Mouse (Mus musculus) liver, embryonic 14.5 days (tissue): ENCODE data around the gene Gsta3. TPM values are rescaled to one million over a fixed set of nuclear protein-coding genes. Genes with fewer than 3 reads are reported as not detected.
"Not testable (repeated sequence)": the region's sequence is repeated elsewhere in the genome, so short reads cannot be mapped to it uniquely, and the experiment has no call there.

Source experiments
- ATAC-seq: fragments of 200-750 bp; cut with Nextera tagmentation; 2 replicates; pipeline ENCODE4 v1.8.0; 2017; ENCODE audit warnings: moderate number of reproducible peaks, mild to moderate bottlenecking, moderate library complexity; ENCODE audit not compliant: insufficient read depth
- DNase-seq, 3 experiments: peaks; one replicate each; pipeline ENCODE4 v3.0.0-alpha.2; 2012 to 2013; ENCODE audit warnings: low read depth in 3 of 3, low spot score in 3 of 3
- H3K27ac ChIP-seq: fragments of 300-500 bp; sonication (generic); 2 replicates; pipeline ENCODE4 v1.5.1; 2014; ENCODE audit warnings: moderate library complexity, mild to moderate bottlenecking, control low read depth, inconsistent platforms
- H3K27me3 ChIP-seq: fragments of 300-500 bp; sonication (generic); 2 replicates; pipeline ENCODE4 v1.6.1; 2014; ENCODE audit warnings: mild to moderate bottlenecking, low read length, moderate library complexity; ENCODE audit not compliant: control insufficient read depth, insufficient read depth
- H3K36me3 ChIP-seq: fragments of 300-500 bp; sonication (generic); replicated peaks from 2 replicates; pipeline ENCODE4 v1.6.1; 2014; ENCODE audit warnings: low read depth; ENCODE audit not compliant: control insufficient read depth, insufficient read depth
- H3K4me1 ChIP-seq, 2 experiments: fragments of 200-500 bp in 1 of 2; fragments of 300-500 bp in 1 of 2; sonication (generic) in 1 of 2; replicated peaks; 2 replicates each; pipeline ENCODE4 v1.6.1; 2012 to 2014; ENCODE audit warnings: antibody characterized with exemption in 1 of 2, inconsistent platforms in 1 of 2, low read length in 1 of 2; ENCODE audit not compliant: control insufficient read depth in 2 of 2, insufficient read depth in 2 of 2
- H3K4me2 ChIP-seq: fragments of 300-500 bp; sonication (generic); 2 replicates; pipeline ENCODE4 v1.6.1; 2014; ENCODE audit warnings: low read depth, mild to moderate bottlenecking, control low read depth, moderate library complexity
- H3K4me3 ChIP-seq, 2 experiments: fragments of 200-500 bp in 1 of 2; fragments of 300-500 bp in 1 of 2; sonication (generic) in 1 of 2; 2 replicates each; pipeline ENCODE4 v1.5.1; 2012 to 2014; ENCODE audit warnings: low read depth in 2 of 2, low read length in 2 of 2, mild to moderate bottlenecking in 2 of 2, control low read depth in 1 of 2, inconsistent platforms in 1 of 2, moderate library complexity in 1 of 2; ENCODE audit not compliant: insufficient read depth in 1 of 2
- H3K9ac ChIP-seq: fragments of 300-500 bp; sonication (generic); replicated peaks from 2 replicates; pipeline ENCODE4 v1.6.1; 2014; ENCODE audit warnings: mild to moderate bottlenecking, control low read depth, moderate library complexity
- H3K9me3 ChIP-seq: fragments of 300-500 bp; sonication (generic); 2 replicates; pipeline ENCODE4 v1.6.1; 2016; ENCODE audit warnings: low read length, mixed read lengths; ENCODE audit not compliant: control insufficient read depth
- CTCF ChIP-seq: IDR thresholded peaks from 2 replicates; pipeline ENCODE4 v1.5.1; 2016; ENCODE audit warnings: antibody characterized with exemption, low read depth, control low read depth
- EP300 ChIP-seq: IDR thresholded peaks from 2 replicates; pipeline ENCODE4 v1.6.1; 2016; ENCODE audit warnings: antibody characterized with exemption, low read depth
- WGBS: fragments of 180-500 bp; shearing (Covaris S2); extraction: QIAGEN DNeasy Blood & Tissue Kit; methylation state at CpG from one replicate; pipeline ENCODE4 v1.1.7; 2014; ENCODE audit not compliant: insufficient replicate concordance; 5-methylcytosine and 5-hydroxymethylcytosine counted together
- polyA plus RNA-seq, 2 experiments: library from polyadenylated mRNA; depleted of rRNA in 1 of 2; stranded (reverse) in 1 of 2; unstranded in 1 of 2; fragments of >200 nt; fragmentation: Nextera tagmentation in 1 of 2; extraction: Ambion mirVana in 1 of 2; gene quantifications; 2 replicates each; pipeline versions ENCODE4 v1.2.1 to v1.2.3; 2012 to 2014

Gsta3 gene
- polyA plus RNA-seq, 2 experiments: 45.0 to 49.6 TPM

- no peak for ATAC-seq
- H3K9ac ChIP-seq: no peak overlapping the region
- no peaks in the 10 kb centered on the region for H3K36me3 ChIP-seq
- WGBS: 47% methylated on average over 4 of the region's 4 CpGs
- no peak overlapping the region for H3K4me3 ChIP-seq
- TF ChIP-seq CTCF (no peak), EP300 (no peak)
- no peaks in the 10 kb centered on the region for H3K27me3 ChIP-seq
- H3K4me2 ChIP-seq: no peak overlapping the region
- no peaks in the 10 kb centered on the region for H3K4me1 ChIP-seq
- no peaks in the 10 kb centered on the region for H3K9me3 ChIP-seq
- DNase-seq: no peak
- H3K27ac ChIP-seq: no peak overlapping the region
These were observed 13.5 kb downstream of the Gsta3 start for GRCm38 (mm10) chr1:21253856-21254255.

- WGBS: 73% methylated on average over 7 of the region's 7 CpGs
- H3K27ac ChIP-seq: no peak overlapping the region
- no peaks in the 10 kb centered on the region for H3K9me3 ChIP-seq
- DNase-seq (no peak), ATAC-seq (no peak)
- H3K4me1 ChIP-seq: no peaks in the 10 kb centered on the region
- H3K9ac ChIP-seq: no peak overlapping the region
- H3K4me3 ChIP-seq: no peak overlapping the region
- H3K27me3 ChIP-seq: no peaks in the 10 kb centered on the region
- no peaks in the 10 kb centered on the region for H3K36me3 ChIP-seq
- no peak overlapping the region for H3K4me2 ChIP-seq
- no peak for TF ChIP-seq CTCF
- no peak for TF ChIP-seq EP300
These were observed 15.4 kb downstream of the Gsta3 start for GRCm38 (mm10) chr1:21255625-21256345.

- H3K4me1 ChIP-seq: no peaks in the 10 kb centered on the region
- H3K4me2 ChIP-seq: no peak overlapping the region
- no peaks in the 10 kb centered on the region for H3K36me3 ChIP-seq
- H3K4me3 ChIP-seq: no peak overlapping the region
- H3K27me3 ChIP-seq: no peaks in the 10 kb centered on the region
- TF ChIP-seq EP300: no peak
- no peak for TF ChIP-seq CTCF
- 47% methylated on average over 3 of the region's 3 CpGs for WGBS
- no peak overlapping the region for H3K27ac ChIP-seq
- no peaks in the 10 kb centered on the region for H3K9me3 ChIP-seq
- ATAC-seq (no peak), DNase-seq (no peak)
- no peak overlapping the region for H3K9ac ChIP-seq
These were observed 16.0 kb downstream of the Gsta3 start for GRCm38 (mm10) chr1:21256391-21256790.

DNA sequence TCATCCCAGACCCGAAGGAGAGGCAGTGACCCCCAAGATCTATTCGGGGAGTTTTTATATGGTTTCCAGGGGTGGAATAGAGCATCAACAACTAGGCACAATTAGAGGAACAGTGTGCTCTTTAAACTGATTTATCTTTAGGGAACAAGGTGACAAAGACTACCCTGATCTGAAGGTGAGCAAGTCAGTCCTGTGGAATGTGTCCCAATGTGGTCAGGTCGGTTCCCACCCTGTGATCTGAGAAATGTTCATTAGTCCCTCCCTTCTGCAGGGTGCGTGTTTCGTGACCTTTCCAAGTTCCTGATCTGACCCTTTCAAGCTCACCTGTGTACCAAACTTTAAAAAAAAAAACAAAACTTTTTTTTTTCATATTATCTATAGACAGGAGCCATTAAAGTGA lies 16.5 kb downstream of the Gsta3 start:
- H3K4me3 ChIP-seq: no peak overlapping the region
- no peaks in the 10 kb centered on the region for H3K27me3 ChIP-seq
- no peak overlapping the region for H3K9ac ChIP-seq
- no peak overlapping the region for H3K4me2 ChIP-seq
- H3K36me3 ChIP-seq: no peaks in the 10 kb centered on the region
- H3K27ac ChIP-seq: no peak overlapping the region
- WGBS: 51% methylated on average over 5 of the region's 5 CpGs
- TF ChIP-seq EP300: no peak
- no peak for TF ChIP-seq CTCF
- DNase-seq (no peak), ATAC-seq (no peak)
- no peaks in the 10 kb centered on the region for H3K4me1 ChIP-seq
- no peaks in the 10 kb centered on the region for H3K9me3 ChIP-seq

GRCm38 (mm10) chr1:21259981-21260380 lies 19.6 kb downstream of the Gsta3 start:
- H3K27me3 ChIP-seq, H3K36me3 ChIP-seq, H3K4me2 ChIP-seq, H3K27ac ChIP-seq, DNase-seq, H3K4me1 ChIP-seq, H3K9me3 ChIP-seq, H3K9ac ChIP-seq, H3K4me3 ChIP-seq, ATAC-seq: not testable (repeated sequence)
- WGBS: 53% methylated on average over 8 of the region's 8 CpGs
